Mouse (Mus musculus) NIH3T3 (cell line): ENCODE data around the gene Dand5.
"Not testable (repeated sequence)": the region's sequence is repeated elsewhere in the genome, so short reads cannot be mapped to it uniquely, and the experiment has no call there.

Source experiments
- DNase-seq: peaks from one replicate; pipeline ENCODE4 v3.0.0-alpha.2; 2012; ENCODE audit warnings: low read depth

Gene Dand5

GRCm38 (mm10) chr8:84834866-84835855 is 12.5 kb upstream of the Dand5 start:
- peak; percentile 31 for DNase-seq

- no peak for DNase-seq
Measured at GRCm38 (mm10) chr8:84834002-84834865, 11.6 kb upstream of the Dand5 start.

GRCm38 (mm10) chr8:84832759-84833742 is 10.4 kb upstream of the Dand5 start:
- DNase-seq: peak; percentile 48

GRCm38 (mm10) chr8:84832034-84832717 is 9.6 kb upstream of the Dand5 start:
- DNase-seq: peak; percentile 89

GRCm38 (mm10) chr8:84831490-84831889 is 8.9 kb upstream of the Dand5 start, which contains the start of gene Gadd45gip1:
Gene Gadd45gip1 (plus strand): TSS chr8:84831522.
- DNase-seq: peak; percentile 81

GRCm38 (mm10) chr8:84826518-84826917 is 3.9 kb upstream of the Dand5 start:
- not testable (repeated sequence) for DNase-seq

GRCm38 (mm10) chr8:84825636-84826035 is 3.0 kb upstream of the Dand5 start:
- no peak for DNase-seq

- DNase-seq: peak; percentile 86
Measured at GRCm38 (mm10) chr8:84823653-84824052, 1.0 kb upstream of the Dand5 start.

GRCm38 (mm10) chr8:84816117-84816516 is 6.5 kb downstream of the Dand5 start:
- DNase-seq: no peak

GRCm38 (mm10) chr8:84815547-84815946 is 7.1 kb downstream of the Dand5 start:
- peak; percentile 96 for DNase-seq

- no peak for DNase-seq
Measured at GRCm38 (mm10) chr8:84814555-84815441, 7.8 kb downstream of the Dand5 start.

GRCm38 (mm10) chr8:84814240-84814554 is 8.4 kb downstream of the Dand5 start:
- no peak for DNase-seq

- no peak for DNase-seq
Measured at GRCm38 (mm10) chr8:84813830-84814229, 8.8 kb downstream of the Dand5 start.

- DNase-seq: peak; percentile 90
Measured at GRCm38 (mm10) chr8:84813059-84813458, 9.6 kb downstream of the Dand5 start.

GRCm38 (mm10) chr8:84811303-84811702 is 11.3 kb downstream of the Dand5 start:
- DNase-seq: no peak

GRCm38 (mm10) chr8:84810896-84811295 is 11.7 kb downstream of the Dand5 start:
- peak; percentile 96 for DNase-seq

- no peak for DNase-seq
Measured at GRCm38 (mm10) chr8:84809941-84810280, 12.7 kb downstream of the Dand5 start.

GRCm38 (mm10) chr8:84809109-84809940 is 13.3 kb downstream of the Dand5 start:
- DNase-seq: no peak

- no peak for DNase-seq
Measured at GRCm38 (mm10) chr8:84806031-84806430, 16.6 kb downstream of the Dand5 start.
